Mouse (Mus musculus): ENCODE measurements around the gene D430042O09Rik. TPM values are rescaled to one million over a fixed set of nuclear protein-coding genes. Genes with fewer than 3 reads are reported as not detected.

The D430042O09Rik gene
- polyA plus RNA-seq (2017; shearing (Covaris generic)) = 10.2 TPM

GRCm38 (mm10) chr7:125707593-125708022 lies at the start of gene D430042O09Rik, which contains the start of gene Gtf3c1:
D430042O09Rik (plus strand) TSS chr7:125707888.
Gtf3c1 (minus strand) TSS chr7:125707780.

Other genes starting within 250 kb of the D430042O09Rik start
- gene Nsmce1, start 216.3 kb upstream of the D430042O09Rik start, polyA plus RNA-seq (2017; shearing (Covaris generic)) = 149 TPM
- 229 TPM for gene Il4ra, start 155.8 kb upstream of the D430042O09Rik start, polyA plus RNA-seq (2017; shearing (Covaris generic))
- gene Il21r, start 104.5 kb upstream of the D430042O09Rik start, polyA plus RNA-seq (2017; shearing (Covaris generic)) = 340 TPM
- gene Gtf3c1, start 108 bp upstream of the D430042O09Rik start, polyA plus RNA-seq (2017; shearing (Covaris generic)) = 61.5 TPM